Mouse (Mus musculus): ENCODE measurements around the gene Rhebl1. TPM values are rescaled to one million over a fixed set of nuclear protein-coding genes. Genes with fewer than 3 reads are reported as not detected.

Rhebl1 gene
- polyA plus RNA-seq, 1 experiment from 2014 or later, result 6.6 TPM

GRCm38 (mm10) chr15:98830736-98831683 lies 63.3 kb downstream of the Rhebl1 start, which contains the start of gene Prkag1:
Gene Prkag1, minus strand, starts transcription at chr15:98831521.
- WGBS, result under 1% methylated on average over 66 of the region's 66 CpGs
- H3K9me3 ChIP-seq, result no peaks in the 10 kb centered on the region
- H3K27ac ChIP-seq (replicated peaks), result peak within 1 kb of the TSS; percentile 99
- peak within 1 kb of the TSS; percentile 95 for H3K9ac ChIP-seq
- H3K4me2 ChIP-seq, result peak within 1 kb of the TSS; percentile 75
- peaks cover 43% of the 10 kb centered on the region for H3K36me3 ChIP-seq
- no peaks in the 10 kb centered on the region for H3K27me3 ChIP-seq (replicated peaks)
- peak; percentile 90 for ATAC-seq (ENCODE audit: extremely low read depth, insufficient number of reproducible peaks, low FRiP score, low TSS enrichment)
- peak within 1 kb of the TSS; percentile 85 for H3K4me3 ChIP-seq
- H3K4me1 ChIP-seq, result peaks cover 61% of the 10 kb centered on the region

Other genes starting within 250 kb of the Rhebl1 start
- 16.5 and 20.8 TPM in 2 replicates for gene Ddx23, start 231.6 kb downstream of the Rhebl1 start, polyA plus RNA-seq (2015; fragmentation: Nextera tagmentation; extraction: Ambion mirVana)
- 1.3 TPM in 2 replicates for gene Rnd1, start 217.1 kb downstream of the Rhebl1 start, polyA plus RNA-seq (2015; fragmentation: Nextera tagmentation; extraction: Ambion mirVana)
- 0.32 and 0.39 TPM in 2 replicates for gene Ccdc65, start 186.3 kb downstream of the Rhebl1 start, polyA plus RNA-seq (2015; fragmentation: Nextera tagmentation; extraction: Ambion mirVana)
- 19.8 and 24.5 TPM in 2 replicates for gene Fkbp11, start 166.3 kb downstream of the Rhebl1 start, polyA plus RNA-seq (2015; fragmentation: Nextera tagmentation; extraction: Ambion mirVana)
- gene Arf3, start 131.3 kb downstream of the Rhebl1 start, polyA plus RNA-seq (2015; fragmentation: Nextera tagmentation; extraction: Ambion mirVana), result 31.2 and 32.5 TPM in 2 replicates
- 0.07 TPM in 1 of 2 replicates, not detected in the other for gene Wnt10b, start 116.4 kb downstream of the Rhebl1 start, polyA plus RNA-seq (2015; fragmentation: Nextera tagmentation; extraction: Ambion mirVana)
- not detected in 2 replicates for gene Wnt1, start 104.7 kb downstream of the Rhebl1 start, polyA plus RNA-seq (2015; fragmentation: Nextera tagmentation; extraction: Ambion mirVana)
- gene Ddn, start 85.0 kb downstream of the Rhebl1 start, polyA plus RNA-seq (2015; fragmentation: Nextera tagmentation; extraction: Ambion mirVana), result 0.09 and 0.16 TPM in 2 replicates
- gene Prkag1, start 63.0 kb downstream of the Rhebl1 start, polyA plus RNA-seq (2015; fragmentation: Nextera tagmentation; extraction: Ambion mirVana), result 88.3 and 95.1 TPM in 2 replicates
- gene Kmt2d, start 23.3 kb downstream of the Rhebl1 start, polyA plus RNA-seq (2015; fragmentation: Nextera tagmentation; extraction: Ambion mirVana), result 8.1 and 8.9 TPM in 2 replicates
- 2.1 and 2.3 TPM in 2 replicates for gene Dhh, start 4.0 kb upstream of the Rhebl1 start, polyA plus RNA-seq (2015; fragmentation: Nextera tagmentation; extraction: Ambion mirVana)
- 13.5 and 15.0 TPM in 2 replicates for gene Lmbr1l, start 23.7 kb upstream of the Rhebl1 start, polyA plus RNA-seq (2015; fragmentation: Nextera tagmentation; extraction: Ambion mirVana)
- gene Tuba1b, start 40.0 kb upstream of the Rhebl1 start, polyA plus RNA-seq (2015; fragmentation: Nextera tagmentation; extraction: Ambion mirVana), result 1,584 and 1,655 TPM in 2 replicates
- not detected in 2 replicates for gene Gm49450, start 59.0 kb upstream of the Rhebl1 start, polyA plus RNA-seq (2015; fragmentation: Nextera tagmentation; extraction: Ambion mirVana)
- gene Tuba1a, start 59.2 kb upstream of the Rhebl1 start, polyA plus RNA-seq (2015; fragmentation: Nextera tagmentation; extraction: Ambion mirVana), result 1,012 and 1,030 TPM in 2 replicates
- gene Tuba1c, start 135.4 kb upstream of the Rhebl1 start, polyA plus RNA-seq (2015; fragmentation: Nextera tagmentation; extraction: Ambion mirVana), result 150 and 158 TPM in 2 replicates
- gene Prph, start 160.6 kb upstream of the Rhebl1 start, polyA plus RNA-seq (2015; fragmentation: Nextera tagmentation; extraction: Ambion mirVana), result 0.56 and 1.7 TPM in 2 replicates
- gene Troap, start 180.0 kb upstream of the Rhebl1 start, polyA plus RNA-seq (2015; fragmentation: Nextera tagmentation; extraction: Ambion mirVana), result 27.1 and 27.8 TPM in 2 replicates
- 0.16 and 0.25 TPM in 2 replicates for gene C1ql4, start 193.3 kb upstream of the Rhebl1 start, polyA plus RNA-seq (2015; fragmentation: Nextera tagmentation; extraction: Ambion mirVana)
- gene Dnajc22, start 198.6 kb upstream of the Rhebl1 start, polyA plus RNA-seq (2015; fragmentation: Nextera tagmentation; extraction: Ambion mirVana), result 1.0 and 1.8 TPM in 2 replicates
- 31.8 and 34.5 TPM in 2 replicates for gene Spats2, start 231.4 kb upstream of the Rhebl1 start, polyA plus RNA-seq (2015; fragmentation: Nextera tagmentation; extraction: Ambion mirVana)